Mouse (Mus musculus) lung, postnatal 0 days (tissue): ENCODE measurements around the gene Znrd1.

Experiments
- CTCF ChIP-seq: IDR thresholded peaks from 2 replicates; pipeline ENCODE4 v1.5.1; 2016; ENCODE audit warnings: antibody characterized with exemption, mild to moderate bottlenecking
- EP300 ChIP-seq: IDR thresholded peaks from 2 replicates; pipeline ENCODE4 v1.6.1; 2016; ENCODE audit warnings: antibody characterized with exemption, mild to moderate bottlenecking, control low read depth

DNA sequence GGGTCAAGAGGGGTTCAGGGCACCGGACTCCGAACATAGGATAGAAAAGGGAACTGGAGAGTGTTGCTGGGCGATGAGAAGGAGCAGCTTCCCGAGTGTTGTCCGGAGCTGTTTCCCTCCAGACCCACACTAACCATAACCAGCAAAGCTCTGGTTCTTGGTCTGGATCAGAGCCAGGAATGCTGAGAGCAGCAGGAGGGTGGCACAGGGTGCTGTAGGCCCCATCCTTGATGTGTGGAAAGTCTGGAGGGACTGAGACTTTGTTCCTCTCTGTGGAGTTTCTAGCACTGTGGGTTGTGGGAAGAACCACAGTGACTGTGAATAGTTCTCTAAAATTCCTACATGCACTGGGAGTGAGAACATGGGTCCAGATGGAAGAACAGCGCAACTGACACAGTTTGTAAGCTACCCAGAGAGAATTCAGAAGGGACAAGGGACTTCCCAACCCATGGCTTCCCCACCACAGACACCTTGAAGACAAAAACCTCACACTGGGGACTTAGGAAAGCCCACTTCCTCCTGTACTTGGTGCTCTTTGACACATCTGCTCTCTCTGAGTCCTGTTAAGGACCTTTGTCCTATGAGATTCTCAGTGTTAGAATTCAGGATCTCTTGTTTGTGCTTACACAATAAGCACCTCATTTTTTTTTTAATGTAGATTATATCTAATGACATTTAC lies 13.0 kb upstream of the Znrd1 start:
- TF ChIP-seq CTCF (no peak), EP300 (no peak)
